Mouse (Mus musculus) layer of hippocampus, postnatal 14 days (tissue): Measurements from ENCODE around the gene Cst6. TPM values are rescaled to one million over a fixed set of nuclear protein-coding genes. Genes with fewer than 3 reads are reported as not detected.

ENCODE experiments used
- DNase-seq, 2 experiments: peaks; one replicate each; pipeline ENCODE4 v3.0.0; 2021 to 2022; ENCODE audit warnings: low spot score in 2 of 2, mixed read lengths in 1 of 2
- total RNA-seq, 2 experiments: library from RNA; stranded (reverse); gene quantifications; 2 replicates each; pipeline ENCODE4 v1.2.3; 2021

The Cst6 gene
- total RNA-seq, 2 experiments from 2014 or later: 5.4 to 5.9 TPM

DNA sequence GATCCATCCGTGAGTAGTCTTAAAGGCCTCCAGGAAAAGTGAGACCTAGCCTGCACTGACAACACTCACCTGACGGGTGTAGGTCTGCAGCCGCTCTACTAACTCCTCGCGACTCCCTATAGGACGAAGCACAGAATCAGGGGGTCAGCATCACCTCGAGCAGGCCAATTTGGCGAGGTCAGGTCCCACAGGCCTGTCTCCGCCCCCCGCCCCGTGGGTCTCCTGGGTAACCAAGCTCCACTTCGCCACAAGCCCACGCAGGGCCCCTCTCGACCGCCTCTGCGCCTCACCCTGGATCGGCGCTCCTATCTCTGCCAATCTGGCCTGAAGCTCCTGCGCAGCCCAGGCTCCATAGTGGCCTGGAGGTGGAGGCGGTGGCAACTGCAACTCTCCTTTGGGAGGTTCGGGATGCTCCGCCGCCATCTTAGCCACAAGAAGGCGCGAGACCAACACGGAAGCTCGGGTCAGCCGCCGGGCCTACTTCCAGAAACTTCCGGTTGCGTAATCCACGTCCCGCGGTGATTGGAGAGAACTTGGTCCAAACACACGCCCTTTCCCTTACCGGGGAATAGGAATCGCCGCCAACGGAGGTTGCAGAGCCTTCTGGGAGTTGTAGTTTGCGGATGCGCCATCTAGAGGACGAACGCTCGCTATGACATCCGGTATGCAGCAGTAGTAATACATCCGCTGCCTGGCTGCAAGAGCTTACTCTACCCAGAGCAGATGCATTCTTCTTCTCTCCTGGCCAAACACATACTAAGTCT lies 54.2 kb downstream of the Cst6 start, which contains the start of gene Sf3b2:
Gene Sf3b2 (minus strand): TSS at position 484 of the 764 bp plus-strand sequence.
- peak; percentile 99 to 100 for DNase-seq

Other genes with a start within 250 kb of the Cst6 start
- gene Rab1b, start 242.5 kb downstream of the Cst6 start, total RNA-seq: 100 to 1,000 TPM; 177 to 181 TPM
- gene Klc2, start 231.0 kb downstream of the Cst6 start, total RNA-seq: 100 to 1,000 TPM; 193 to 211 TPM
- gene Pacs1, start 76.5 kb downstream of the Cst6 start, total RNA-seq: 10 to 100 TPM; 59.6 to 63.9 TPM
- 100 to 1,000 TPM; 195 to 199 TPM for gene Sf3b2, start 54.1 kb downstream of the Cst6 start, total RNA-seq
- 100 to 1,000 TPM; 129 to 132 TPM for gene Gal3st3, start 51.2 kb downstream of the Cst6 start, total RNA-seq
- not detected for gene Catsper1, start 13.8 kb downstream of the Cst6 start, total RNA-seq
- gene Eif1ad, start 17.2 kb upstream of the Cst6 start, total RNA-seq: 10 to 100 TPM; 21.8 to 25.0 TPM
- gene Banf1, start 17.6 kb upstream of the Cst6 start, total RNA-seq: 10 to 100 TPM; 83.0 to 97.1 TPM
- gene Sart1, start 39.1 kb upstream of the Cst6 start, total RNA-seq: 10 to 100 TPM; 81.1 to 91.5 TPM
- gene Tsga10ip, start 53.0 kb upstream of the Cst6 start, total RNA-seq: under 1 TPM in 1 of 2 experiments, not detected in 1; 0.67 TPM
- gene Drap1, start 75.4 kb upstream of the Cst6 start, total RNA-seq: 100 to 1,000 TPM; 269 to 270 TPM
- gene AI837181, start 75.6 kb upstream of the Cst6 start, total RNA-seq: 10 to 100 TPM; 63.0 to 63.6 TPM
- gene Fosl1, start 98.0 kb upstream of the Cst6 start, total RNA-seq: not detected
- gene Ccdc85b, start 108.3 kb upstream of the Cst6 start, total RNA-seq: 10 to 100 TPM; 29.9 to 31.8 TPM
- 100 to 1,000 TPM in 1 of 2 experiments, 10 to 100 TPM in 1; 96.3 to 101 TPM for gene Fibp, start 111.0 kb upstream of the Cst6 start, total RNA-seq
- gene Ctsw, start 118.9 kb upstream of the Cst6 start, total RNA-seq: 1 to 10 TPM in 1 of 2 experiments, under 1 TPM in 1; 0.41 to 1.2 TPM
- gene Efemp2, start 124.4 kb upstream of the Cst6 start, total RNA-seq: 10 to 100 TPM; 16.8 to 20.9 TPM
- gene Mus81, start 138.8 kb upstream of the Cst6 start, total RNA-seq: 10 to 100 TPM; 34.3 to 35.6 TPM
- 1,000 to 10,000 TPM; 1,666 to 1,748 TPM for gene Cfl1, start 140.9 kb upstream of the Cst6 start, total RNA-seq
- gene 1700020D05Rik, start 154.2 kb upstream of the Cst6 start, total RNA-seq: 1 to 10 TPM; 6.3 to 8.1 TPM
- gene Snx32, start 161.0 kb upstream of the Cst6 start, total RNA-seq: 10 to 100 TPM; 70.5 to 74.2 TPM
- not detected for gene Ovol1, start 211.1 kb upstream of the Cst6 start, total RNA-seq
- gene Ap5b1, start 218.5 kb upstream of the Cst6 start, total RNA-seq: 1 to 10 TPM; 7.1 to 8.8 TPM